Mouse (Mus musculus): ENCODE data around the gene Marf1.

The Marf1 gene

DNA sequence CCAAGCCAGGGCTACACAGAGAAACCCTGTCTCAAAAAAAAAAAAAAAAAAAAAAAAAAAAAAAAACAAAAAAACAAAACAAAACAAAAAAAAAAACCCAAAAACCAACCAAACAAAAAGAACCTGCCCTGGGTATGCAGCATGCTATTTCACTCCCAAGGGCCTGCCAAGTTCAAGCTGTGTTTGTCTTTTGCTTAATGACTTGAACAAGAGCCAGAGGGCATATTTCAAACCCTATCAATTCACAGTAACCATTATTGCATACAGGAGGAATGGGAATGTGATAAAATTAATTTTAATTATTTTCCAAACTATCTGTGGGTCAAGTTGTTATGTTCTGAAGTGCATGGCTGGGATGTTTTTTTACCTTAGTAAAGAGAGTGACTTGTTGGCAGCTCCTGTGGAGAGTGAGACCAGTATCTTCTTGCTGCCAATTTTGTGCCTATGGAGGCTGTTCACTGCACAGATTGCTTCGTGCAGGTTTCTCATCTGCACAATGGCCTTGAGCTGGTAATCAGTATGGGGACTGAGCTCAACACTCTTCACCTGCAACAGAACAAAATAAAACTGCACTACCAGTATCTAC is 25.1 kb downstream of the Marf1 start:
- no peak for DNase-seq (ENCODE audit: low spot score in 2 of 2)

- no peak for DNase-seq (ENCODE audit: low spot score in 2 of 2)
Observed at GRCm38 (mm10) chr16:14135014-14135413, 28.1 kb downstream of the Marf1 start.

DNA sequence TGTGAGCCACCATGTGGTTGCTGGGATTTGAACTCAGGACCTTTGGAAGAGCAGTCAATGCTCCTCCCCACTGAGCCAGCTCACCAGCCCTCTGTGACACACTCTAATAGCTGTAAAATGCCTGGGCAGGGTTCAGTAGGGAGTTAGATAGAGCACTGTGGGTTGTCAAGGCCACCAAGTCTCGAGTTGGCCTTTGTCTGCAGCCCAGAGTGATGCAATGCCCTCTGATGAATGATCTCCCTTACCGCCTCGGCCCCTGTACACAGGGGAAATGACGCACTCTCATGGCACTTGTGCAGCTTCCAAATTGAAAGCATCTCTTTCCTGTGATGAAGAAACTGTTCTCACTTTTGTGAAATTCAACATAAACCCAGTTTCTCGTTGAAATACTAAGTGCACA is 31.3 kb downstream of the Marf1 start:
- DNase-seq (ENCODE audit: low spot score in 2 of 2), result no peak

DNA sequence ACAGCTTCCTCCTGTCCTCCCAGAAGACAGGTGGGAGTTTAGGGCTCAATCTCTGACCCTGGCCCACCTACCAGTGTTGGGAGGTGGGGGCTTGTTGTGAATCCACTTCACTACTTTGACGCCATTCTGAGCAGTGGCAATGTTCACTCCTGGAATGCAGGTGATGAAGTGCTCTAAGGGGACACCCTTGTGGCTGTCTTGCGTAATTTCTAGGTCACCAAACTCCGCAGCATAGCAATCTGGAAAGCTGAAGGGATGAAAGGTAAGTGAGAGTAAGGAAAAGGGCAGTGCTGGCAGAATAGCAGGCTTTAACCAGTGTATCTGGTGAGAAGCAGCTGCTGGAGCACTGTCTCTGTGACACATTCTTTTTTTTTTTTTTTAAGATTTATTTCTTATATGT is 31.8 kb downstream of the Marf1 start:
- DNase-seq (ENCODE audit: low spot score in 2 of 2), result no peak

GRCm38 (mm10) chr16:14130796-14131195 is 32.4 kb downstream of the Marf1 start:
- no peak for DNase-seq (ENCODE audit: low spot score in 2 of 2)

DNA sequence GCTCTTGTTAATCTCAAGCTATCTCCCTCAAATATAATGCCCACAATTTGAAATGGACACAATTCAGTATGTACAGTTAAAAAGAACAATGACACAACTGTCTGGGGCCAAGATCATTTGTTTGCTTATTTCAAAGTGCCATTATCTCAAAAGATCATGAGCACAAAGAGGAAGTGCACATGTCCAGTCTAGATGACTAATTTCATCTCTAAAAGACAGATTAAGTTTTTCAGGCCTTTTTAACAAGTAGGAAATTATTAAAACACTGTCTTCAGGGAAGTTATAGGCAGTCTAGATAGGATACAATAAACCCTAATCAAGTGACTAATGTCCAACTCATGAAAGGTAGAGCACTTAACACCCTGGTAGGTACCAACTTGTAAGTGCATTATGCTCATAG is 34.2 kb downstream of the Marf1 start:
- DNase-seq (ENCODE audit: low spot score in 2 of 2), result no peak

- DNase-seq (ENCODE audit: low spot score in 2 of 2), result no peak
Observed at GRCm38 (mm10) chr16:14125253-14125652, 37.9 kb downstream of the Marf1 start.

DNA sequence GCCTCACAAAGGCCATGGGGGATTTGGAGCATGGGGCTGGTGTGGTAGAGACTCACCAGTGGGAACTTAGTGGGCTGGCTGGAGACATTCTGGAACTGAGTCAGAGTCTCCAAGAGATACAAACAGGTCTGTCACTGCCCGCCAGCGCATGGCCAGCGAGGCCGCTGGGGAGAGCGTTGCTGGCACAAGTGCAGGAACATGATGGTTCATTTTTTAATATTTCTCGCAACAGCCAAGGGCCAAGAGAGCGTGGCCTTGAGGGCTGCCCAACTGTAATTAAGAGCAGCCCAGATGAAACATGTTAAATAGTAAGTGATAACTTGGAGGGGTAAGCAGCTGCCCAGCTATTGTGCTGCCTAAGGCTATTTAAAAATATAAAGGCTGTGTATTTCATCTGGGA is 38.4 kb downstream of the Marf1 start:
- DNase-seq (ENCODE audit: low spot score in 2 of 2), result no peak

DNA sequence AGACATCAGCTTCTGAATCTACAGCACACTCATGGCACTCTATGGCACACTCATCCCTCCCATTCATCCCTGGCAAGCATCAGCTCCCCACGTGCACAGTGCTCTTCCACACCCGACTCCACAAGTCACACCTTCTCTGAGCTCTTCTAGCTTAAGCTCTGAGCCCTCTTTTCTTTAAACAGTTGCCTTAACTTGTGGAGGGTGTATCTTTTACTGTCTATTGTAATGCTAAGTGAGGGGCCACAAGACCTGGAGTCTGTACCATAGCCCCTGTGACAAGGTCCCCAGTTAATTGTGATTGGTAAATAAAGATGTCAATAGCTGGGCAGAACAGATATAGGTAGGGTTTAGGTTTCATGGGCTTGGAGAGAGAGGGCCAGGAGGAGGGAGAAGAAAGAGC is 39.2 kb downstream of the Marf1 start:
- DNase-seq (ENCODE audit: low spot score in 2 of 2), result no peak

- DNase-seq (ENCODE audit: low spot score in 2 of 2), result no peak
Observed at GRCm38 (mm10) chr16:14122586-14122985, 40.6 kb downstream of the Marf1 start.

GRCm38 (mm10) chr16:14121563-14121962 is 41.6 kb downstream of the Marf1 start:
- no peak for DNase-seq (ENCODE audit: low spot score in 2 of 2)

DNA sequence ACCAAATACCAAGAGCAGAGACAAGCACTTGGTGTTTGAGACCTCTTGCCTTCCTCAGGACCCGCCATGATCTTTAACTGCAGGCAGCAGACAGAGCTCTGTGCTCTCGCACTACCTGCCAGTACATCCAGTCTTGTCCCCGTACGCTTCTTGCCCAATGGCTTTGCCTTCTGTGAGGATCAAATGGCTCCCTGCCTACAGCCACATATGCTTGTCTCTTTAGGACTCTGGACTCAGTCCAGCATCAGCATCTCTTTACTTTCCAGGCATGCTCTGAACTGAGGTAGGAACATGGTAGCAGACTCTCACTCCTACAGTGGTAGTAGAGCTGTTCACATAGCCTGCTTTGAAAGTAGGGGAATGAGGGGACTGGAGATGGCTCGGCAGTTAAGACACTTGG is 42.2 kb downstream of the Marf1 start:
- DNase-seq (ENCODE audit: low spot score in 2 of 2), result no peak

GRCm38 (mm10) chr16:14117299-14117698 is 45.9 kb downstream of the Marf1 start:
- DNase-seq (ENCODE audit: low spot score in 2 of 2), result no peak

DNA sequence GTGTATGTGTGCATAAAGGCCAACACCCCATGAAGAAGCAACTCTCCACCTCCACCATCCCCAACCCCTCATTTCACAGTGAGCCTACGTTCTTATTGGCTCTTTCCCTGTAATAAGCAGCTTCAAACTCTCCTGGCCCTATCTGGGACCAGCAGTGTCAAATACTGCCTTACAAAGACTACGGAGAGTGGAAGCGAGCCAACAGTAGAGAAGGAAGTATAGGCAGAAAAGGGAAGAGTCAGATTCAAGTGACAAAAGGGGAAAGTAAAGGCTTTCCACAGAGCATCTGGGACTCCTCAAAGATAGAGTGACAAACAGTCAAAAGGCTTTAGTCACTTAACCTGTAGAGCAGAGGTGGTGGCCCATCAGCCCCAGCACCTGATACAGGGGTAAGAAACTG is 50.4 kb downstream of the Marf1 start:
- no peak for DNase-seq (ENCODE audit: low spot score in 2 of 2)

DNA sequence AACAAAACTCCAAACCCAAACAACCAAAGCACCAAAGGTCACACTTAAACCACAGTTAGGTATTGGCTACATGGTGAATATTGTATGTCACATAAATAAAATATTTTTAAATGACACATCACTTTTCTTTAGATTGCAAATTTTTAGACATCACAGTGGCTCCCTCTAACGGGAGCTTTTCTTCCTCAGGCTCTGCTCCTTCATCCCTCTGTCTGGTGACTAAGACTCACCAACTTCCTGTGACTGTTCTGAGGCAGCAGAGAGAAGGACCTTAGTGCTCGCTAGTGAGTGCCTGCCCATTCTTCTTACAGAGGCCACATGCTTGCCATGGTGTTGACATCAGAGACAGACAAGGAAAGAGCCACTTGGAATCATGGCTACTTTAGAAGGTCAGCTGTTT is 51.0 kb downstream of the Marf1 start:
- DNase-seq (ENCODE audit: low spot score in 2 of 2), result no peak

- no peak for DNase-seq (ENCODE audit: low spot score in 2 of 2)
Observed at GRCm38 (mm10) chr16:14110922-14111321, 52.2 kb downstream of the Marf1 start.

- DNase-seq (ENCODE audit: low spot score in 2 of 2), result no peak
Observed at GRCm38 (mm10) chr16:14109651-14110230, 53.4 kb downstream of the Marf1 start.

DNA sequence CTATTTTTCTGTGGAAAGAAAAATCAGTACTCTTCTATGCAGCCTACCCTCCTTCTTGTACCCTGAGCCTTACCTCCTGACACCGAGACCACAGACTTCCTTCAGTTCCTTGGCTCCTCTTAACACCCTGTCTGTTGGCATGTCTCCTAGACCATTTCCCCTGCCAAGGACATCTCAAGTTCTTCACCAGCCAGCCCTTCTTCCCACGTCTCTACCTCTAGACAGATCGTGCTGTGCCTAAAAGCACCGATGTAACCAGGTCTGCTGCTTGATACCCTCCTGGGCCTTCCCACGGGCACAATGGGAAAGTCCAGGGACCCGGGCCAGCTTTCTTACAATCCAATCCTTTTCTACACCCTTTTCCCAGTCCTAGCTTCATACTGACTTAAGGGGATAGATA is 57.3 kb downstream of the Marf1 start:
- DNase-seq (ENCODE audit: low spot score in 2 of 2), result no peak

GRCm38 (mm10) chr16:14091771-14092170 is 71.4 kb downstream of the Marf1 start:
- DNase-seq (ENCODE audit: low spot score in 2 of 2), result no peak

- DNase-seq (ENCODE audit: low spot score in 2 of 2), result no peak
Observed at GRCm38 (mm10) chr16:14089296-14089695, 73.9 kb downstream of the Marf1 start.

GRCm38 (mm10) chr16:14088249-14088648 is 74.9 kb downstream of the Marf1 start:
- DNase-seq (ENCODE audit: low spot score in 2 of 2), result no peak

- DNase-seq (ENCODE audit: low spot score in 2 of 2), result no peak
Observed at GRCm38 (mm10) chr16:14082925-14083324, 80.2 kb downstream of the Marf1 start.

DNA sequence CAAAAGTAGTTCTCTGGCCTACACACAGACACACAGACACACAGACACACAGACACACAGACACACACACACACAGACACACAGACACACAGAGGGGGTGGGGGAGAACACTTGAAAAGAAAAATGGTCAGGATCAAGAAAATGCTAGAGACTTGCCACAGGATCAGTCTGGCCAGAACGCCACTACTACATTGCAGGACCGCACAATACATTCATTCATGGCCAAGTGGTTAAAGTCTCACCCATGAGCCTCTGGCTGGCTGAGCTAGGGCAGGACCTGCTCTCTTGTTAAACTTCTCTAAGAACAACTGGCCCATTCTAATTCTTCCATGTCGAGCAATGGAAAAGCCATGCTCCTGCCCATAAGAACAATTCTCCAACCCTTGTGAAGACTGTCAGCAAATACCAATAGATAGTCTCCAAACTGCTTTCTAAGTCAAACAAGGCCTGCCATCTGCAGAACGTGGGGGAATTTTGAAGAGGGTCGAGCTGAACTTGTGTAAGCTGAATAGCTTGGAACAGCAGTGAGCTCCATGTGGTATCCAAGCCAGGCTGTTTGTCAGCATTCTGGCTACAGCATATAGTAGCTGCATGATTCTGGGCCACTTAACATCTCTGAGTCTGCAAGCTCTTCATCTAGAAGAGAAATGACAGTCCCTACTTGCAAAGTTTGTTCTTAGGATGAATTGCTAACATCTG is 92.5 kb downstream of the Marf1 start:
- no peak for DNase-seq (ENCODE audit: low spot score in 2 of 2)

All from frontal cortex, postnatal 10 days (tissue).